Mouse (Mus musculus): ENCODE results near the gene Dop1b.

DNA sequence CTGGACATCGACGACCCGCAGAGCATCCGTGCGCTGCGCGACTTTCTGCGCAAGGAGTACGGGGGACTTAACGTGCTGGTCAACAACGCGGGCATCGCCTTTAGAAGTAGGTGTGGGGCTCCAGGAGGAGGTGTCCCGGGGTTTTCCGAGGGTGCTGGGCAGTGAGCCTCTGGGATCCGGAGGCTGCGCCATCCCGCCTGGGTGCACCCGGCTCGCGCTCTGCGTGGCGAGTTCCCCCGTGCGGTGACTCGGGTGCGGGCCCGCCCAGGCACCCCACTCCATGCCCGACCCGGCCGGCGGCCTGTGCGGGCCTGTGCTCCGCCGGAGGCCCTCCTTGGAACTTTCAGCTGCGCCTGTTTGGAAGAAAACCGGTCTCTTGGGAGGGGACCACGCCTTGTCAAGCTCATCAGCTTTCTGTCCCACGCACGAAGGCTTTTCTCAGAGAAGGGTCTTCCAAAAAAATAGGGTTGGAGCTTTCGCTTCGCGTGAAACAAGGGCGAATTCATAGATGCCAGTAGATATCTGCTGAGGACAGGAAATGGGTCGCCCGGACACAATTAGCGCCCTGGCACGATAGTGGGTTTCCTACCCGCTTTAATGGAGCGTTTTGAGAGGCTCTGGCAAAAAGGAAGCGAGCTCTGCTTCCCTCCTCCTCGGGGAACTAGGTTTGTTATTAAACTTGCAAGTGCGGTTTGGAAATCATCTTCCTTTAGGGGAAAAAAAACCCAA, 28.0 kb upstream of the Dop1b start:
- no peak for TF ChIP-seq CTCF (conservative IDR thresholded peaks at IDR 0.05; ENCODE audit: low read length)
- no peak for TF ChIP-seq POU5F1 (IDR thresholded peaks at IDR 0.05; ENCODE audit: borderline replicate concordance, low read length)

Data from E14TG2a.4 (cell line).